Mouse (Mus musculus) lung, postnatal 36 days (tissue): ENCODE measurements at regions not wholly inside any gene's neighbourhood (a gene's known extent, or its start where the extent isn't known, plus 50 kb on each side); places are given as distances from the start of the nearest gene placed in this dataset.
A peak's percentile ranks its signal among the peaks of the same experiment; 100 is the strongest.

Experiments
- DNase-seq: peaks from one replicate; pipeline ENCODE4 v3.0.0; 2022; ENCODE audit warnings: mixed read lengths

DNA sequence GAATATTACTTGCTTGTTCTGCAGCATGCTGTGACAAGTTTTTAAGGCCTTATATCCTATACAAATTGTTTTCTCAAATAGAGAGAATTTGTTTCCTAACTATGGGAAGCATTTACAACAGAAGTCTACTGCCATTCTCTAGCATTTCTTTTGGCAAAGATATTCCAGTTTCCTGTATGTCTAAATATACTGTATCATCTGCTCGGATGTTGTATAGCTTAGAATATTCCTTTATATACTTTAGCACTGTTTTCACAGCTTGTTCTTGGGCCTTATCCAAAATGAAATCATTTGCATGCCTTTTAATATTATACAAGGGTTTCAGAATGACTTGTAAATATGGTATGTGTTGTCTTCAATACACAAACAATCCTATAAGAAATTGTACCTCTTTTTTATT, 92.1 kb upstream of the Ins2 start:
- DNase-seq: no peak

GRCm38 (mm10) chr7:142830969-142831673, 87.9 kb upstream of the Ins2 start:
- DNase-seq: no peak

DNA sequence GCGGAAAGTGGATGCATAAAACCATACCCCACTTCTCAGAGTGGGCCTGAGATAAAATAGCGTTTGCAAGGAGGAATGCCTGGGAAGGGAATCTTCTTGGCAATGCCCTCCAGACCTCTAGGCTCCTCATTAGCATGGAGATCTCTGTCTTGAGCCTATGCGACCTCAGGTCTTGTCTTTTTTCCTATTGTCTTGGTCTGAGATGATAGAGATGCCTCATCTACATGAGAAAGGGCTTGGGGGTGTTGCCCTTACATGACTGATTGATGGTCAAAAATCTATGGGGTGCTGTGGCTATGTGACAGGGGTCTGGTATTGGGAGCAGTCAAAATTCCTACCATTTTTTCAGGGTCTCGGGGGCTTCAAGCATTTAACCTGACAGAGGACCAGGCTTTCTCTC, 67.5 kb upstream of the Ins2 start:
- no peak for DNase-seq

GRCm38 (mm10) chr7:142799424-142799823, 56.2 kb upstream of the Ins2 start:
- DNase-seq: peak; percentile 74

- DNase-seq: no peak
Measured at GRCm38 (mm10) chr7:142794481-142794880, 51.3 kb upstream of the Ins2 start.
